ENCODE assay signal across 9 mouse cellular contexts in the genomic region with DNA sequence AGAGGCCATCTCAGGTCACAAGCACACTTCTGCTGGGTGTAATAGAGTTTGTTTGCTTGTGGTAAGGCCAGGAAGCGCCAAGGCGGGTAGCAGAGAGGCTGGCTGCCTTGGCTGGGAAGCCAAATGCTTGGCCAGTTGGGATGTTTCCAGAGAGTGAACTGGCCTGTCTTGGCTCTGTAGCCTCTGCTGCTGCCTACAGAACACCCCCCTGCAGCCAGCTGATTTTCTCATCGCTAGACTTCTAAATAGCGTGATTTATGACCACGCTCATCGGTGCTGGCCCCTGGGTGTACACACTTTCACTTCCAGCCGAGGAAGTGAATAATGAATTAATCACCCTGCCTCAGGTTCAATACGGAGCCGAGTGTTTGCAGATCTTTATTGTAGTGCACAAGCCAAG.
DNase-seq lines count a peak whose midpoint lies in the region; ATAC-seq lines count a peak whose summit lies in the region.
"Had no signal": no experiment of that assay in that cellular context is flagged by ENCODE, and none has a peak within 500 bp of the region (broad histone marks: within the 10 kb centered on the region; RNA-seq: fewer than 3 reads in every experiment).

No protein-coding gene starts in this region.

- no peak overlapping the region for H3K9ac ChIP-seq in forebrain, embryonic 14.5 days (ENCODE audit: low read length)
- H3K9ac ChIP-seq in forebrain, embryonic 13.5 days, result no peak overlapping the region
- no peak overlapping the region for H3K9ac ChIP-seq in lung, embryonic 15.5 days
- H3K9ac ChIP-seq: embryonic facial prominence, embryonic 12.5 days had no signal

- no peak overlapping the region for H3K27ac ChIP-seq in forebrain, embryonic 14.5 days (ENCODE audit: low read depth, low read length)
- no peak overlapping the region for H3K27ac ChIP-seq in forebrain, embryonic 13.5 days
- H3K27ac ChIP-seq in lung, embryonic 15.5 days, result no peak overlapping the region
- H3K27ac ChIP-seq: embryonic facial prominence, embryonic 12.5 days had no signal

- no peak overlapping the region for H3K4me3 ChIP-seq in forebrain, embryonic 14.5 days (ENCODE audit: low read depth, low read length)
- H3K4me3 ChIP-seq in forebrain, embryonic 13.5 days, result no peak overlapping the region
- no peak overlapping the region for H3K4me3 ChIP-seq in lung, embryonic 15.5 days
- H3K4me3 ChIP-seq: embryonic facial prominence, embryonic 12.5 days had no signal

- H3K36me3 ChIP-seq in forebrain, embryonic 14.5 days (ENCODE audit: control insufficient read depth, insufficient read depth, low read length), result no peaks in the 10 kb centered on the region
- no peaks in the 10 kb centered on the region for H3K36me3 ChIP-seq in forebrain, embryonic 13.5 days (ENCODE audit: poor library complexity, severe bottlenecking)
- H3K36me3 ChIP-seq in lung, embryonic 15.5 days, result no peaks in the 10 kb centered on the region
- H3K36me3 ChIP-seq: embryonic facial prominence, embryonic 12.5 days had no signal

- ATAC-seq in forebrain, embryonic 14.5 days, result no peak
- no peak for ATAC-seq in forebrain, embryonic 13.5 days
- ATAC-seq in lung, embryonic 15.5 days (ENCODE audit: borderline replicate concordance, extremely low read depth, low FRiP score, low TSS enrichment), result peak; percentile 57; the same call in 1 of the 2 replicates
- no peak for ATAC-seq in activated CD4-positive, CD25-positive, alpha-beta regulatory T cell, adult 4 months
- no peak for ATAC-seq in erythroblast, adult 5-6 weeks (replicated peaks; ENCODE audit: low FRiP score, poor library complexity, severe bottlenecking)

- DNase-seq in forebrain, embryonic 14.5 days (ENCODE audit: low spot score), result peak; percentile 24
- peak; percentile 74 for DNase-seq in adrenal gland, postnatal 14 days
- DNase-seq in gastrocnemius, postnatal 10 days, result peak; percentile 73
- DNase-seq in kidney, adult 11 months, result peak; percentile 15

- 73% methylated on average over 9 of the region's 9 CpGs for WGBS in forebrain, embryonic 14.5 days
- 74% methylated on average over 9 of the region's 9 CpGs for WGBS in forebrain, embryonic 13.5 days
- WGBS in lung, embryonic 15.5 days, result 21% methylated on average over 9 of the region's 9 CpGs

- H3K4me1 ChIP-seq in forebrain, embryonic 14.5 days (ENCODE audit: control insufficient read depth, insufficient read depth, low read length), result no peaks in the 10 kb centered on the region
- no peaks in the 10 kb centered on the region for H3K4me1 ChIP-seq in forebrain, embryonic 13.5 days
- peaks cover 11% of the 10 kb centered on the region for H3K4me1 ChIP-seq in lung, embryonic 15.5 days

- H3K27me3 ChIP-seq in forebrain, embryonic 14.5 days (replicated peaks; ENCODE audit: control insufficient read depth, insufficient read depth, low read length), result no peaks in the 10 kb centered on the region
- H3K27me3 ChIP-seq in forebrain, embryonic 13.5 days, result no peaks in the 10 kb centered on the region
- H3K27me3 ChIP-seq in lung, embryonic 15.5 days, result no peaks in the 10 kb centered on the region
- H3K27me3 ChIP-seq: embryonic facial prominence, embryonic 12.5 days had no signal

- no peak overlapping the region for H3K4me2 ChIP-seq in forebrain, embryonic 14.5 days (ENCODE audit: low read length)
- H3K4me2 ChIP-seq in forebrain, embryonic 13.5 days, result no peak overlapping the region
- H3K4me2 ChIP-seq in lung, embryonic 15.5 days, result no peak overlapping the region; the same call in 1 of the 2 replicates
- H3K4me2 ChIP-seq: embryonic facial prominence, embryonic 12.5 days had no signal

- no peaks in the 10 kb centered on the region for H3K9me3 ChIP-seq in forebrain, embryonic 14.5 days (replicated peaks; ENCODE audit: control insufficient read depth, low read length)
- H3K9me3 ChIP-seq in forebrain, embryonic 13.5 days (replicated peaks), result no peaks in the 10 kb centered on the region
- no peaks in the 10 kb centered on the region for H3K9me3 ChIP-seq in lung, embryonic 15.5 days
- H3K9me3 ChIP-seq: embryonic facial prominence, embryonic 12.5 days had no signal

Comparison
In these comparisons a context has a peak if more than half of its experiments do, and no peak if none do; other contexts are left out.
1. DNase-seq: peak in every context shown above with its lines; median percentile 74 in adrenal gland, postnatal 14 days; 73 in gastrocnemius, postnatal 10 days; 24 in forebrain, embryonic 14.5 days; 15 in kidney, adult 11 months.